Mouse (Mus musculus) gastrocnemius, adult 8-10 months (tissue): ENCODE results near the gene Timm8a2. TPM values are rescaled to one million over a fixed set of nuclear protein-coding genes. Genes with fewer than 3 reads are reported as not detected.

Experiments
- total RNA-seq, 4 experiments: library from RNA; stranded (reverse); gene quantifications; 2 replicates each; pipeline ENCODE4 v1.2.4; 2022

Timm8a2 gene
- total RNA-seq, 4 experiments from 2014 or later = not detected

Other genes with a start within 250 kb of the Timm8a2 start
- 10 to 100 TPM; 11.6 to 16.7 (median 14.0) TPM for gene Dock9, start 236.8 kb upstream of the Timm8a2 start, total RNA-seq
- gene Ubac2, start 156.1 kb upstream of the Timm8a2 start, total RNA-seq = 10 to 100 TPM; 29.4 to 37.1 (median 32.7) TPM
- not detected for gene Gpr18, start 118.9 kb upstream of the Timm8a2 start, total RNA-seq
- gene Gpr183, start 69.5 kb upstream of the Timm8a2 start, total RNA-seq = under 1 TPM; 0.15 to 0.38 (median 0.23) TPM
- 10 to 100 TPM; 65.0 to 68.9 (median 65.6) TPM for gene Tm9sf2, start 72.4 kb downstream of the Timm8a2 start, total RNA-seq
- 10 to 100 TPM; 63.6 to 71.6 (median 70.3) TPM for gene Clybl, start 147.0 kb downstream of the Timm8a2 start, total RNA-seq